In the genomic region with DNA sequence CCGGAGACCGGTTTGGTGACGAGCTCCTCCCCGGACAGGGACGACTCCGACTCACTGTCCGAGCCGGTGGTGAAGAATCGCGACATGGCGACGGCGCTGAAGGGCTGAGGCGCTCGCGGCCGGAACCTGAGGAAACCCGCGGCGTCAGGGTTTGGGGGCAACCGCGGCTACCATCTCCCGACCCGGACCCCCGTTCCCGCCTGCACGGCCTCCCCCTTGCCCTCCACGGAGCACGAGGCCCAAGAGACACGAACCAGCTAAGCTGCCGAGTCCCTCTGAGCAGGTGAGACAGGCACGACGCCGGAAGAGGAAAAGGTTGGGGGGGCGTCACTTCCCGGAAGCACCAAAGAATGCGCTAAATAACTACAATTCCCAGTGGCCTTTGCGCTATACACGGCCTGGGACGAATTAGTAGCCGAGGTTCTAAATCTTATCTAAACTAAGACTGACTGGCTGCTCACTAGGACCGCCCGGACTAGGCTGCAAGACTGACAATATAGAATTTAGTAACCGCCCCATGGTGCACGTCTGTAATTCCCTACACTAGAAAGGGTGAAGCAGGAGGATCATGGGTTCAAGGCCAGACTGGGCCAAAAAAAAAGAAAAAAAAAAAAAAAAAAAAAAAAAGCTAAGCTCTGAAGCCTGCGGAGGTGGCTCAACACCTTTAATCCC, we compare ENCODE assay signal across 7 mouse cellular contexts. TPM values are rescaled to one million over a fixed set of nuclear protein-coding genes. Genes with fewer than 3 reads are reported as not detected.
A peak's percentile ranks its signal among the peaks of the same experiment; 100 is the strongest.
DNase-seq lines count a peak whose midpoint lies in the region; ATAC-seq lines count a peak whose summit lies in the region.

A gene (minus strand): TSS at position 318 of the 672 bp plus-strand sequence.

- peak within 1 kb of the TSS; percentile 87 for H3K27ac ChIP-seq in intestine, embryonic 15.5 days
- H3K27ac ChIP-seq in midbrain, embryonic 10.5 days (replicated peaks), result peak within 1 kb of the TSS; percentile 89

- H3K4me2 ChIP-seq in intestine, embryonic 15.5 days (replicated peaks), result peak within 1 kb of the TSS; percentile 59

- peak within 1 kb of the TSS; percentile 98 for H3K4me3 ChIP-seq in intestine, embryonic 15.5 days (replicated peaks)
- peak within 1 kb of the TSS; percentile 85 for H3K4me3 ChIP-seq in midbrain, embryonic 10.5 days

- peak; percentile 97 for ATAC-seq in intestine, embryonic 15.5 days

- WGBS in intestine, embryonic 15.5 days, result under 1% methylated on average over 46 of the region's 46 CpGs
- under 1% methylated on average over 46 of the region's 46 CpGs for WGBS in midbrain, embryonic 10.5 days

- peak within 1 kb of the TSS; percentile 86 for H3K9ac ChIP-seq in intestine, embryonic 15.5 days

- H3K4me1 ChIP-seq in intestine, embryonic 15.5 days (replicated peaks), result peaks cover 4% of the 10 kb centered on the region; the same call in 1 of the 2 replicates
- H3K4me1 ChIP-seq in midbrain, embryonic 10.5 days, result peaks cover 10% of the 10 kb centered on the region

- no peaks in the 10 kb centered on the region for H3K27me3 ChIP-seq in intestine, embryonic 15.5 days (replicated peaks)
- no peaks in the 10 kb centered on the region for H3K27me3 ChIP-seq in midbrain, embryonic 10.5 days (ENCODE audit: low read depth, poor library complexity, severe bottlenecking)

- no peaks in the 10 kb centered on the region for H3K9me3 ChIP-seq in intestine, embryonic 15.5 days
- no peaks in the 10 kb centered on the region for H3K9me3 ChIP-seq in midbrain, embryonic 10.5 days (replicated peaks)

- H3K36me3 ChIP-seq in intestine, embryonic 15.5 days, result peaks cover 14% of the 10 kb centered on the region
- peaks cover 36% of the 10 kb centered on the region for H3K36me3 ChIP-seq in midbrain, embryonic 10.5 days

- intact Hi-C loops in gastrocnemius, postnatal 36 days (cut with DNase I), result no loop called here
- intact Hi-C loops in left cerebral cortex, postnatal 25 days (cut with DNase I), result loop anchor here (1.0 to 10.0 kb wide), 2 partner anchors 63 to 209 kb away; a partner anchor contains a TSS

- peak; percentile 84 for DNase-seq in adrenal gland, adult 8-10 months
- peak; percentile 85 for DNase-seq in embryo, embryonic 11.5 days (ENCODE audit: low read depth, low spot score)
- peak; percentile 63 to 75 for DNase-seq in gastrocnemius, postnatal 36 days
- DNase-seq in left cerebral cortex, postnatal 25 days (ENCODE audit: low spot score in 2 of 2), result peak; percentile 91 to 95
- DNase-seq in midbrain, embryonic 10.5 days (ENCODE audit: low spot score), result peak; percentile 85
- DNase-seq in right cerebral cortex, postnatal 4 days, result peak; percentile 72

RNA-seq across cellular contexts. Expression of the gene that starts here (rescaled TPM):
- 100 to 1,000 TPM; 206 to 258 (median 232) TPM for total RNA-seq in adrenal gland, adult 8-10 months (2022)
- 100 to 1,000 TPM; 129 to 154 TPM for total RNA-seq in gastrocnemius, postnatal 36 days (2021)
- polyA plus RNA-seq in intestine, embryonic 15.5 days (2015; fragmentation: Nextera tagmentation; extraction: Ambion mirVana), result 190 and 217 TPM in 2 replicates
- total RNA-seq in left cerebral cortex, postnatal 25 days (2021), result 100 to 1,000 TPM; 176 to 188 TPM
- 206 and 215 TPM in 2 replicates for polyA plus RNA-seq in midbrain, embryonic 10.5 days (2016; fragmentation: Nextera tagmentation; extraction: Ambion mirVana)

Comparison
In these comparisons a context has a peak if more than half of its experiments do, and no peak if none do; other contexts are left out.
1. Peak in every context shown above with its lines: DNase-seq, ATAC-seq, H3K4me3 ChIP-seq and H3K27ac ChIP-seq.